Mouse (Mus musculus): Measurements from ENCODE around the gene Cracr2b. TPM values are rescaled to one million over a fixed set of nuclear protein-coding genes. Genes with fewer than 3 reads are reported as not detected.

Cracr2b gene
- total and polyA plus RNA-seq, 3 experiments, result 0.73 to 6.9 TPM; not detected in 1

DNA sequence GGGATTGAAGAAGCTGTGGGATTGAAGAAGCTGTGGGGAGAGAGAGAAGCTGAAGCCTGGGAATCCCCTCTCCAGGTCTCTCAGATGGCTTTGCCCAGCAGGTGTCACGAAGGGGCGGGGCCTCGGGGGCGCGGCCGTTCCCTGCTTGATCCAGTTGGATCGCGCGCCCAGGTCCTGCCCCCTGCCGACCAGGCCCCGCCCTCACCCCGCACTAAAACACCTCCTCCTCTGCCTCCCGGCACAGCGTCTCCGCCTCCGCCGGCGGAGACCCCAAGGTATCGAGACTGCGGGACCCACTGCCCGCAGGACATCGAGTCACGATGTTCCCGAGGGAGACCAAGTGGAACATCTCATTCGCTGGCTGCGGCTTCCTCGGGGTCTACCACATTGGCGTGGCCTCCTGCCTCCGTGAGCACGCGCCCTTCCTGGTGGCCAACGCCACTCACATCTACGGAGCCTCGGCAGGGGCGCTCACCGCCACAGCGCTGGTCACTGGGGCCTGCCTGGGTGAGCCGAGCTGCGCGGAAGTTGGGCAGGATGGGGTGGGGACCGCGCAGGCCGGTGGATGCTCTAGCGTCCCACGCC, 5.8 kb upstream of the Cracr2b start, which contains the start of gene Pnpla2:
TSS of gene Pnpla2 (plus strand) at position 232 of the 585 bp plus-strand sequence.
- peak; percentile 72 for TF ChIP-seq NELFE (IDR thresholded peaks at IDR 0.05; ENCODE audit: low read depth, low read length)
- peak; percentile 48; the same call in 1 of the 2 replicates for TF ChIP-seq HCFC1 (IDR thresholded peaks at IDR 0.05; ENCODE audit: low read depth, low read length)
- TF ChIP-seq RAD21 (IDR thresholded peaks at IDR 0.05; ENCODE audit: low read depth, low read length), result no peak
- TF ChIP-seq ETS1 (IDR thresholded peaks at IDR 0.05; ENCODE audit: low read depth, low read length), result no peak
- TF ChIP-seq CHD1 (IDR thresholded peaks at IDR 0.05; ENCODE audit: low read depth, low read length), result peak; percentile 84
- no peak for TF ChIP-seq SMC3 (IDR thresholded peaks at IDR 0.05; ENCODE audit: low read depth, low read length)
- peak; percentile 77; the same call in 1 of the 2 replicates for TF ChIP-seq POLR2AphosphoS2 (IDR thresholded peaks at IDR 0.05; ENCODE audit: low read length)
- TF ChIP-seq MAZ (IDR thresholded peaks at IDR 0.05; ENCODE audit: low read depth, low read length), result no peak
- TF ChIP-seq POLR2AphosphoS5 (IDR thresholded peaks at IDR 0.05; ENCODE audit: borderline replicate concordance, low read depth, low read length), result 0 out of 2 replicates have a peak, but pooled peaks have one; percentile 51
- no peak for TF ChIP-seq CTCF (IDR thresholded peaks at IDR 0.05 in 2 of 3, conservative IDR thresholded peaks at IDR 0.05 in 1 of 3; ENCODE audit: control insufficient read depth in 1 of 3, insufficient read depth in 1 of 3, low read depth in 2 of 3, low read length in 3 of 3, poor library complexity in 1 of 3, severe bottlenecking in 1 of 3)
- TF ChIP-seq ZNF384 (IDR thresholded peaks at IDR 0.05; ENCODE audit: low read depth, low read length), result no peak
- no peak for TF ChIP-seq MAFK (IDR thresholded peaks at IDR 0.05; ENCODE audit: borderline replicate concordance, low read depth, low read length)
- TF ChIP-seq ZC3H11A (IDR thresholded peaks at IDR 0.05; ENCODE audit: low read depth, low read length), result no peak
- TF ChIP-seq USF2 (IDR thresholded peaks at IDR 0.05; ENCODE audit: borderline replicate concordance in 1 of 2, insufficient read depth in 1 of 2, low read depth in 1 of 2, low read length in 2 of 2), result no peak
- peak; percentile 82 to 86 for TF ChIP-seq POLR2A (IDR thresholded peaks at IDR 0.05; ENCODE audit: control insufficient read depth in 1 of 2, insufficient read depth in 1 of 2, low read depth in 1 of 2, low read length in 2 of 2, poor library complexity in 1 of 2)
- 0 out of 2 replicates have a peak, but pooled peaks have one; percentile 19 for TF ChIP-seq TCF12 (IDR thresholded peaks at IDR 0.05; ENCODE audit: low read depth, low read length)
- no peak for TF ChIP-seq RCOR1 (IDR thresholded peaks at IDR 0.05; ENCODE audit: low read depth, low read length)
- TF ChIP-seq MYC (IDR thresholded peaks at IDR 0.05; ENCODE audit: low read depth, low read length), result peak; percentile 27; the same call in 1 of the 2 replicates
- peak; percentile 50 for TF ChIP-seq TBP (IDR thresholded peaks at IDR 0.05; ENCODE audit: low read depth, low read length)
- peak; percentile 75 for TF ChIP-seq ZMIZ1 (IDR thresholded peaks at IDR 0.05; ENCODE audit: low read depth, low read length)
- TF ChIP-seq MAX (IDR thresholded peaks at IDR 0.05; ENCODE audit: low read length), result peak; percentile 40; the same call in 1 of the 2 replicates
- no peak for TF ChIP-seq TAL1 (IDR thresholded peaks at IDR 0.05; ENCODE audit: low read length)
- TF ChIP-seq SIN3A (IDR thresholded peaks at IDR 0.05; ENCODE audit: low read length), result peak; percentile 74
- no peak for TF ChIP-seq JUND (IDR thresholded peaks at IDR 0.05; ENCODE audit: low read depth, low read length)
- TF ChIP-seq E2F4 (IDR thresholded peaks at IDR 0.05; ENCODE audit: borderline replicate concordance, low read depth, low read length), result no peak
- TF ChIP-seq NRF1 (IDR thresholded peaks at IDR 0.05; ENCODE audit: insufficient read depth, low read depth, low read length, poor library complexity, severe bottlenecking), result peak; percentile 62
- TF ChIP-seq GABPA (IDR thresholded peaks at IDR 0.05; ENCODE audit: low read depth, low read length), result no peak
- TF ChIP-seq UBTF (IDR thresholded peaks at IDR 0.05; ENCODE audit: borderline replicate concordance, insufficient read depth, low read depth, low read length), result peak; percentile 89; the same call in 1 of the 2 replicates
- no peak for TF ChIP-seq CHD2 (IDR thresholded peaks at IDR 0.05; ENCODE audit: low read length)
- TF ChIP-seq MYB (IDR thresholded peaks at IDR 0.05; ENCODE audit: low read depth, low read length), result no peak
- TF ChIP-seq KAT2A (conservative IDR thresholded peaks at IDR 0.05; ENCODE audit: low read depth, low read length), result no peak; the same call in 1 of the 2 replicates
- no peak for TF ChIP-seq MEF2A (IDR thresholded peaks at IDR 0.05; ENCODE audit: extremely low read depth, insufficient replicate concordance, low read depth, low read length, poor library complexity, severe bottlenecking)
- peak; percentile 85 for TF ChIP-seq MXI1 (IDR thresholded peaks at IDR 0.05; ENCODE audit: low read depth, low read length)
- Histone ChIP-seq H3K27me3 (ENCODE audit: control insufficient read depth in 1 of 2, insufficient read depth in 2 of 2, low read length in 2 of 2) (no peaks in the 10 kb centered on the region), H3K4me1 (ENCODE audit: control insufficient read depth in 1 of 2, insufficient read depth in 2 of 2, low read length in 2 of 2) (peaks cover 0 to 12% of the 10 kb centered on the region in 2 experiments; a peak in 1 of 4 replicates), H3K9ac (ENCODE audit: control insufficient read depth, low read depth, low read length, poor library complexity, severe bottlenecking) (peak within 1 kb of the TSS; percentile 72), H3K36me3 (ENCODE audit: control insufficient read depth in 1 of 2, insufficient read depth in 2 of 2, low read length in 2 of 2) (peaks cover 2 to 5% of the 10 kb centered on the region in 2 experiments; a peak in 2 of 4 replicates), H3K9me3 (replicated peaks; ENCODE audit: insufficient read depth, low read length) (no peaks in the 10 kb centered on the region), H3K27ac (ENCODE audit: control insufficient read depth, low read depth, low read length) (0 out of 2 replicates have a peak within 1 kb of the TSS, but pooled peaks have one; percentile 15), H3K79me2 (ENCODE audit: control insufficient read depth, insufficient read depth, low read length, poor library complexity) (peaks cover 3% of the 10 kb centered on the region), H3K4me3 (ENCODE audit: control insufficient read depth in 1 of 2, insufficient read depth in 1 of 2, low read depth in 2 of 2, low read length in 2 of 2) (peak within 1 kb of the TSS; percentile 78 to 89)
- DNase-seq (ENCODE audit: low read depth, low spot score), result peak; percentile 96
